Mouse (Mus musculus): ENCODE data around the gene Telo2.
"Not testable (repeated sequence)": the region's sequence is repeated elsewhere in the genome, so short reads cannot be mapped to it uniquely, and the experiment has no call there.

Telo2 gene

GRCm38 (mm10) chr17:25115664-25116432, at the start of gene Telo2:
Telo2 (minus strand) TSS chr17:25115967.
- DNase-seq: peak; percentile 90 to 92

- DNase-seq: no peak
Measured at GRCm38 (mm10) chr17:25164770-25165169, 49.0 kb upstream of the Telo2 start.

GRCm38 (mm10) chr17:25163387-25163786, 47.6 kb upstream of the Telo2 start:
- no peak for DNase-seq

DNA sequence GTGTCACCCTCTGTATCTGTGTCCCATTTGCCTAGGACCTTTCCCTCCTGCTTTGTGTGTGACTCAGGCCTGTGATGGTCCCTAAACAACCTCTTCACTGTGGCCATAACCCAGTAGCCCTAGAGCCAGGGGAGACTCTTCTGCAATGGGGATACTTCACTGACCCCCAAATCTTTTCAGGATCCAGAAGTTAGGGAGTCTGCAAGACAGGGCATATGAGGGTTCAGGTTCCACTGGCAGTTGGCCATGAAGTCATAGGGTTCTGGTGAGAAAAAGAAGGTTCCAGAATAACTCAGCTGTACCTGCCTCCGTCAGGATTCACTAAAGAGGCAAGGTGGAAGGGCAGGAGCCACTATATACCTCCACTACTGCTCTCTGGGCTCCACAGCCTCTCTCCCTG, 46.4 kb upstream of the Telo2 start, which contains the start of gene Ccdc154:
Gene Ccdc154 (plus strand): TSS at position 301 of the 400 bp plus-strand sequence.
- DNase-seq: no peak

- no peak for DNase-seq
Measured at GRCm38 (mm10) chr17:25139960-25140359, 24.2 kb upstream of the Telo2 start.

DNA sequence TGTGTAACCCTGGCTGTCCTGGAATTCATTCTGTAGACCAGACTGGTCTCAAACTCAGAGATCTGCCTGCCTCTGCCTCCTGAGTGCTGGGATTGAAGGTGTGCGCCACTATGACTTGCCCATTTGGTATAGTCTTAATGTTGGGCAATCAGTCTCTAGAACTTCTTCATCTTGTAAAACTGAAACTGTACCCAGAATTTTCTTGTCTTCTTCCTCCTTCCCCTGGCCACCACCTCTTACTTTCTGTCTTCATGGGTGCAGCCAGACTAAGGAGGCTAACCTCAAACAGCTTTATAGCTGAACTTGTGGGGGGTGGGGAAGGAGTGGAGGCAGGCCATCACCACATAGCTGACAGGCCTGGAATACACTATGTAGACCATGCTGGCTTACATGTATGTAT, 23.0 kb upstream of the Telo2 start:
- no peak for DNase-seq

DNA sequence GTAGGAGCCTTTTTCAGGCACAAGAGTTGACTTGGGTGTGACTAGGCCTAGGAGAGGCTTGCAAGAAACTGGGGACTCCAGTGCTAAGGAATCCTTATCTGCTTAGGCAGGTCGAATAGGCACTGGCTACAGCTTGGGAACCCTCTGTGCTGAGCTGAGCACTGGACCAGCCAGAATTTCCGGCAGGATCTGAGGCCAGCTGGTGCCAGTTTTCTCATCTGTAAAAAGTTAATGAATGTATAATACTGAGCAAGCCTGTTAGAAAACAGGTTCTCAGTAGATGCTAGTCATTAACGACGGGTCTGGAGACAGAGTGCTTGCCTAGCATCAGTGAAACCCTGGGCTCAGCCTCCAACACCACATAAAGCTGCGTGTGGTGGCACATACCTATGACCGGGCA, 19.9 kb upstream of the Telo2 start:
- DNase-seq: peak; percentile 51 to 70

- DNase-seq: peak; percentile 90 to 95
Measured at GRCm38 (mm10) chr17:25133275-25133698, 17.5 kb upstream of the Telo2 start, which contains the start of gene Clcn7. Clcn7 (plus strand) TSS chr17:25133391.

- no peak for DNase-seq
Measured at GRCm38 (mm10) chr17:25130060-25130459, 14.3 kb upstream of the Telo2 start.

DNA sequence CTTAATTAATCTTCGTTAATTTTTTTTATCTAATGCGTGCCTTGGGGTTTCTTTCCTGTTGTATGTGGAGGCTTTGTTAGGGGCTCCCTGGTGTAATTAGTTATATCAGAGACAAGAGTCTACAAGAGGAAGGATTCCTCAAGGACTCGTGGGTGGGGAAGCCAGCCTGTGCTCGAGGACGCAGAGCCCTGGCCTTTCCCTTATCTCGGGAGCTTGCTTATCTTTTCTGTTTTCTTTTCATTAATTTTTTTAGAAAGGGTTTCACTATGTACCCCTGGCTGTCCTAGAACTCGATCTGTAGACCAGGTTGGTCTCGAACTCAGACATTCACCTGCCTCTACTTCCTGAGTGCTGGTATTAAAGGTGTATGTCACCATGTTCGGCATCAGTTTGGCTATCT, 11.9 kb upstream of the Telo2 start:
- DNase-seq: no peak

GRCm38 (mm10) chr17:25127079-25127478, 11.3 kb upstream of the Telo2 start:
- no peak for DNase-seq

GRCm38 (mm10) chr17:25125442-25126060, 9.8 kb upstream of the Telo2 start:
- not testable (repeated sequence) for DNase-seq

DNA sequence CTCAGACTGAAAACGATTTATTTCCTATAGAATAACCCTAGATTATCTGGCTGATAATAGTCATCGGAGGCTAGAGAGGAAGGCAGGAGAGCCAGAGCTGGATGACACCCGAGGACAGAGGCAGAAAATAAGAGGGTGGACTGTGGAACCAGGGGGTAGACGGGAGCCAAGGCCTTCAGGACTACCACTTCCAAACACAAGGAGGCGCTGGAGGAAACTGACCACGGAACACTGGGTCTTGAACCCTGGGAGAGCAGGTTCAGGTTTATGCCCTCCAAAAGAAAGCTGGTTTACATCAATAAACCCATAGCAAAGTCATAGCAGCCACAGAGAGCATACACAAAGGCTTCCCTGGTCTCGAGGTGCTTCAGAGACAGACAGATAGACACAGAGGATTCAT, 8.2 kb upstream of the Telo2 start:
- DNase-seq: peak in 1 of 2 experiments; percentile 30

DNA sequence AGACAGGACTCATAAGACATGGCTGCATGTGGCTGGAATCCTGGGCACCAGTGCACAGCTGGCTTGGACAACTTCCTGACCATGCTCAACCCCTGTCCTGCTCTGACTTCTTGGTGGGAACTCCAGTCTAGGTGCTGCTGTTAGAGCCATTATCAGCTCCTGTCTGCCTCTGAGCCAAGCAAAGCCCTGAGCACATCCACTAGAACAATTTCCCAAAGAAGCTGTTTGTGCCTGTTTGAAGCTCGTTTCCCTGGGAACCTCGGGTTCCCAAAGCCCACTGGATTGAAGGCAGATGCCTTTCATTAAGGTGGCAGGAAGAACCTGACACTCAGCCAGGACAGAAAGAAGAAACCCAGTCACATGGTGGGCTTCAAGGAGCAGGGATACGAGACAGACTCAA, 4.6 kb upstream of the Telo2 start, which contains the start of gene Ptx4:
Gene Ptx4 (plus strand): TSS at position 355 of the 400 bp plus-strand sequence.
- no peak for DNase-seq

DNA sequence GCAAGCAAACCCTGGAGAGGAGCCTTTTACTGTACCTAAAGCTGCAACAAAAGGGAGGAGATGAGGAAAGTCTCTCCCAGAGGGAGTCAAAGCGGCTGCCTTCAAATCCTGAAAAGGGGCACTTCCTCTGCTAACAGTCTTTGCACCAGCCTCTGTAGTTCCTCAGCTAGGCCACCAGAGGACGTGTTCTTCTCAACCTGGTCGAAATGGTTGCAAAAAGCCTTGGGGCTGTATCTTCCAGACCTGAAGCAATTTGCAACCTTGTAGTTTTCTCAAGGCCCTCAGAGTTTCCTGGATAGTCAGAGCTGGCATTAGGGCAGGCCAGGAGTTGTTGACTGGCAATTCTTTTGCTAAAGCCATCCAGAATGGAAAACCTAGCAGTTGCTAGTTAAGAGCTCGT, 1.5 kb upstream of the Telo2 start:
- no peak for DNase-seq

GRCm38 (mm10) chr17:25114908-25115645, 690 bp downstream of the Telo2 start:
- no peak for DNase-seq

GRCm38 (mm10) chr17:25112423-25112810, 3.4 kb downstream of the Telo2 start:
- no peak for DNase-seq

- peak; percentile 72 to 84 for DNase-seq
Measured at GRCm38 (mm10) chr17:25111739-25112422, 3.9 kb downstream of the Telo2 start.

DNA sequence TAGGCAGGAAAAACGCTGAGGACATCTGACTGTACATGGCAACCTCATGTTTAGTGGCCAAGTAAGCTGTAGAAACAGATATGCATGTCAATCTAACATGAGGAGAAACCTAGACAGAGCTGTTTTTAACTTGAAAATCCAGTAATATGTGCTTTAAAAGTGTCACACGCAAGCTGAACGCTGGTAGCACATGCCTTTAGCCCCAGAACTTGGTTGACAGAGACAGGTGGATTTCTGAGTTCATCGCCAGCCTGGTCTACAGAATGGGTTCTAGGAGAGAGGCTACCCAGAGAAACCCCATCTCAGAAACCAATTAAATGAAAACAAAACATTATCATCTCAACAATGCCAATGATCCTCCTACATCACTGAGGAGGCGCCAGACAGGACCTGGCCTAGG, 4.5 kb downstream of the Telo2 start:
- no peak for DNase-seq

GRCm38 (mm10) chr17:25110590-25110989, 5.2 kb downstream of the Telo2 start:
- no peak for DNase-seq

DNA sequence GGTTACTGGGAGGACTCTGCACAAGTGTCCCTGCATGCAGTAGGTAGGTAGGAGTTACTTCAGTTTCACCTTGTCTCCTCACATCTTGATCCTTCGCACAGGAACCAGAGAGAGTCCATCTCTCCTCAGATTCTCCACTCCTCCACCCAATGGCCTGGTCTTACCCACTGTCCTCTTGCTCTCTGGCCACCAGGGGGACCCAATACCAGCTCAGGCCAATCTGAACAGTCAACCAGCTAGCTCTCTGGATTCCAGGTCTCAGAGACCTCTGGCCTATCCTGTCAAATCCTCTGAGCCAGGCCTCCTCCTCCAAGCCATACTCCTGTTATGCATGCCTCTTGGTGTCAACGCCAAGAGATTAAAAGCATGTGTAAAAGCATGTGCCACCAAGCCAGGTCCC, 6.2 kb downstream of the Telo2 start:
- DNase-seq: peak; percentile 41 to 65

DNA sequence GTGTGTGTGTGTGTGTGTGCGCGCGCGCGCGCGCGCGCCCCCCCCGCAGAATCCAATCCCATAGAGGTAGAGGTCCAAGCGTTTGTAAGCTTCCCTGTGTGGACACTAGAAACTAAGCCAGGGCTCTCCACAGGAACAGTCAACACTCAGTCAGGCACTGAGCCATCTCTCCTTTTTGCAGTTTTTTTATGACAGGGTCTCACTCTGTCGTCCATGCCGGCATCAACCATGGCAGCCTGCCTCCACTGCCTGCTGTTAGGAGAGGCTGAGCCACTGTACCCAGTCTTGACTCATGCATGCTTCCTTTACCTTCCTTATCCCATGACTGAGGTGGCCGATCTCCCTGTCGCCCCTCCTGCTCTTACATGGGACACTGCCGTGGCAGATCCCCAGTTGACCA, 8.0 kb downstream of the Telo2 start:
- DNase-seq: no peak

- no peak for DNase-seq
Measured at GRCm38 (mm10) chr17:25101338-25101737, 14.4 kb downstream of the Telo2 start.

All from kidney, adult 8-10 months (tissue).